Mouse (Mus musculus): ENCODE data around the gene Atp5b. TPM values are rescaled to one million over a fixed set of nuclear protein-coding genes. Genes with fewer than 3 reads are reported as not detected.
A peak's percentile ranks its signal among the peaks of the same experiment; 100 is the strongest.
"Not testable (repeated sequence)": the region's sequence is repeated elsewhere in the genome, so short reads cannot be mapped to it uniquely, and the experiment has no call there.

Gene Atp5b
- total RNA-seq, 2 experiments from 2014 or later = 3,585 to 4,036 TPM

DNA sequence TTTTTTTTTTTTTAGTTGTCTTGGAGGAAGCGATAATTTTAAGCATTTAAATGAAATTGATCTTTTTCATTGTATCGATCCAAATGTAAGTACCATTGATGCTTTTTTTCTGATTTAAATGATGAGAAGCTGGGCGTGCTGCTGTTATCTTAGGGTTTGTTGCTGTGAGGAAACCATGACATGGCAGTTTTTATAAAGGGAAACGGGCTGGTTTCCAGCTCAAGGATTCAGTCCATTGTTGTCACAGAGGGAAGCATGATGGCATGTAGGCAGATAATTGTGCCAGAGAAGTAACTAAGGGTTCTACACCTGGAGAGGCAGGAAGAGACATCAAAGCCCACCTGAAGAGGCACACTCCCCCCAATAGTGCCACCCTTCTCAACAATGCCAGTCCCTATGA is 13.9 kb upstream of the Atp5b start:
- DNase-seq = no peak

DNA sequence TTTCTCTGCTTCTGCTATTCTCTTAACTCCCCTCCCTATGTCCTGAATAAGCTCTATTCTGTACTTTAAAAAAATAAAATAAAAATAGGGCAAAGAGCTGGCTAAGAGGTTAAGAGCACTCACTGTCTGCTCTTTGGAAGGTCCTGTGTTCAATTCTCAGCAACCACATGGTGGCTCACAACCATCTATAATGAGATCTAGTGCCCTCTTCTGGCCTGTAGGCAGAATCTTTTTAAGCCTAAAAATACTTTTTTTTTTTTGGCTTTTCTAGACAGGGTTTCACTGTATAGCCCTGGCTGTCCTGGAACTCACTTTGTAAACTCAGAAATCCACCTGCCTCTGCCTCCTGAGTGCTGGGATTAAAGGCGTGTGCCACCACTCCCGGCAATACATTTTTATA is 12.6 kb upstream of the Atp5b start:
- not testable (repeated sequence) for DNase-seq

DNA sequence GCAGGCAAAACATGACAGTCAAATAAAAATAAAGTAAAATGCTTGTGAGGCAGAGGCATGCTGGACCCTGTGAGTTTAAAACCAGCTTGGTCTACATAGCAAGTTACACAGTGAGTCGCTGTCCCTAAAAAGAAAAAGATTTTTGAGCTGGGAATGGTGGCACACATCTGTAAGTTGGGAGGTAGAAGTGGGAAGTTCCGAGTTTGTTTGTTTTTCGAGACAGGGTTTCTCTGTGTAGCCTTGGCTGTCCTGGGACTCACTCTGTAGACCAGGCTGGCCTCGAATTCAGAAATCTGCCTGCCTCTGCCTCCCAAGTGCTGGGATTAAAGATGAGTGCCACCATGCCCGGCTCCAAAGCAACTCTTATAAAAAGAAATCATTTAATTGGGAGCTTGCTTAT is 4.8 kb upstream of the Atp5b start:
- not testable (repeated sequence) for DNase-seq

- DNase-seq = no peak
Observed at GRCm38 (mm10) chr10:128080496-128080895, 2.6 kb upstream of the Atp5b start.

- no peak for DNase-seq
Observed at GRCm38 (mm10) chr10:128081807-128082476, 1.1 kb upstream of the Atp5b start.

DNA sequence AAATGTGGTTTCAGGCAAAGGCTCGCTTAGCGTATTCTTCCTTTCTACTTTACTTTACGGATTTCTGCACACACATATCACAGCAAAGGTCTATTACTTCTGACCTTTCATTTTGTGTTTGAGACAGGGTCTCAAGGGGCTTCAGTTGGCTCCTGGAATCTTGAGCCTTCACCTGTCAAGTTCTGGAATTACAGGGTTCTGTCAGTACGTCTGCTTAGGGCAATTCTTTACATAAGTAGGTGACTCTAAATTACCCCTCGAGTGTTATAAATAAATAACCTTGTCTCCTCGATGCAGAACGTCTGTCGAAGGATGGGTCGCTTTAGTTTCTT is 630 bp upstream of the Atp5b start:
- no peak for DNase-seq

DNA sequence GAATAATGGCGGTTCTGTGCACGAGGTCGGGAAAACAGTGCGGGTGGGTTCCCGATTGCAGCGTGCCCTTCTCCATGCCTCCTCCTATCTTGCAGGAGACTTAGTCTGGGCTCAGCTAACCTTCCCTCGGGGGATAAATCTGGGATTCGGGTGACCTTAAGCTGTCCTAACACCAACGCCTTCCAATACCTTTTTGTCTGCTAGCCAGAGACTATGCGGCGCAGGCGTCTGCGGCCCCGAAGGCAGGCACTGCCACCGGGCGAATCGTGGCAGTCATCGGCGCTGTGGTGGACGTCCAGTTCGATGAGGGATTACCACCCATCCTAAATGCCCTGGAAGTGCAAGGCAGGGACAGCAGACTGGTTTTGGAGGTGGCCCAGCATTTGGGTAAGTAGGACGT is 615 bp downstream of the Atp5b start:
- DNase-seq = peak; percentile 25

DNA sequence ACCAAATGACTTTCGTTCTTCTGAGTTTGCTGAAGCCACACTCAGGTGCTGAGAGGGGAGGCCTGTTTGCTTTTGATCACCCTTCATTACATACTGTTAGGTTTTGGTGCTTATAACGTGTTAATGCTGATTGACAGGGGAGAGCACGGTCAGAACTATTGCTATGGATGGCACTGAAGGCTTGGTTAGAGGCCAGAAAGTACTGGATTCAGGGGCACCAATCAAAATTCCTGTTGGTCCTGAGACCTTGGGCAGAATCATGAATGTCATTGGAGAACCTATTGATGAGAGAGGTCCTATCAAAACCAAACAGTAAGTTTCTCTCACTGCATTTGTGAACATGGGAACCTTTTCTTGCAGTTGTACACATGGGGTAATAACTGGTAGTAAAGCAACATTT is 1.1 kb downstream of the Atp5b start:
- DNase-seq = no peak

GRCm38 (mm10) chr10:128086391-128086790 is 3.3 kb downstream of the Atp5b start:
- DNase-seq = no peak

DNA sequence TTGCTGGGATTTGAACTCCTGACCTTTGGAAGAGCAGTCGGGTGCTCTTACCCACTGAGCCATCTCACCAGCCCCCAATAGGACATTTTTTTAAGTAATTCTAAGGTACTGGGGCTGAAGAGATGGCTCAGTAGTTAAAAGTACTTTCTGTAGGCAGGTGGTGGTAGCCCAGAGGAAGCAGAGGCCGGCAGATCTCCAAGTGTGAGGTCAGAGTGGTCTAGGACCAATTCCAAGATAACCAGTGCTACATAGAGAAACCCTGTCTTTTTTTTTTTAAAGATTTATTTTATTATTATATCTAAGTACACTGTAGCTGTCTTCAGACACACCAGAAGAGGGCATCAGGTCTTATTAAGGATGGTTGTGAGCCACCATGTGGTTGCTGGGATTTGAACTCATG is 4.1 kb downstream of the Atp5b start:
- not testable (repeated sequence) for DNase-seq

- DNase-seq = no peak
Observed at GRCm38 (mm10) chr10:128088181-128088580, 5.1 kb downstream of the Atp5b start.

DNA sequence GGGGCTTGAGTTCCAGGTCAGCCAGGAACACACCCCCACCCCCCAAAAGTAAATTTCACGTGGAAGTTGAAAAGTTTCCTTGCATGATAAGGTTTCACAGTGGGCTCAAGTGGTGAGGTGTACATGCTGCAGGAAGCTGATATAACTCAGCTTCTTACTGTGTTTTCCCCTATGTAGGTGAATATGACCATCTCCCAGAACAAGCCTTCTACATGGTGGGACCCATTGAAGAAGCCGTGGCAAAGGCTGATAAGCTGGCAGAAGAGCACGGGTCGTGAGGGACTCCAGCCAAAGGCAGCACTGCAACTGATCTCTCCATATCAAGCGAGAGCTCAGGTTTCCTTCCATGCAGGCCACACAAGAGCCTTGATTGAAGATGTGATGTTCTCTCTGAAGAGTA is 6.8 kb downstream of the Atp5b start:
- DNase-seq = no peak

DNA sequence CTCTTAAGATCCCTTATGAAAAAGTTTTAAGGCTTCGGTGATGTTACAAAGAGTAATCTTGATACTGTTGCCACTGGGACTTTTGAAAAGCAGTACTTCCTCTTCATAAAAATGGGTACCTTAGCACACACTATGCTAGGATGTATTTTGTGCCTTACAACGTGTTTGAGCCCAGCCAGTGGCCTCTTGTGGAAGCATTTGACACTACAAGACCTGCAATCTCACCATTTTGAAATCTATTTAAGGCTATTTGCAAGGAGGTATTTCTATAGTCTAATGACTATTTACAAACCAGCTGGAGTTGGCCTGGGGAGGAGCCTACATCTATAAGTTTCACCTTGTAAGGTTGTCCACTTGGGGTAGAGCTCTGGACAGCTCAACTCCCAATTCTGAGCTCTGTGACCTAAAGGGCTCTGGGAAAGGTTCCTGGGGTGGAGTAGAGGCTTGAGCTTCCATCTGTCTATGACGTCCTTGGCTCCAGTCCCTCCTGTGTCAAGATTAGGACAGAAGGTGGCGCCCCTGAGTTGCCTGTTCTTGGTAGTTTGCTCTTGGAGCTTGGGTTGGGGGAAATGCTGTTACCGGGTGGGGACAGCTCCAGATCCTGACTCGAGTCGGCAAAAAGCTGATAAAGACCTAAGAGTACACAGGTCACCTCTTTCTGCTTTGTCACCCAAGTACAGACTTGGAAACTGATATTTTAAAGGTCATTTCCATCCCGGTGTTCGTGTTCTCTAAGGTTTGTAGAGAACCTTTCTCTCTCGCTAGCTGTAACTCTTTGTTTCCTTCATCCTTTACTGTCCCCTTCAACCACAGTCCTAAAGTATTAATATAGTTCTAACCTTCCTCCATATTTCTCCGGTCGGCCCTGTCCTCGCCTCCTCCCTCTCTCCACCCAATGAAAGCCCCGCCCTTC is 7.8 kb downstream of the Atp5b start:
- DNase-seq = peak; percentile 88

DNA sequence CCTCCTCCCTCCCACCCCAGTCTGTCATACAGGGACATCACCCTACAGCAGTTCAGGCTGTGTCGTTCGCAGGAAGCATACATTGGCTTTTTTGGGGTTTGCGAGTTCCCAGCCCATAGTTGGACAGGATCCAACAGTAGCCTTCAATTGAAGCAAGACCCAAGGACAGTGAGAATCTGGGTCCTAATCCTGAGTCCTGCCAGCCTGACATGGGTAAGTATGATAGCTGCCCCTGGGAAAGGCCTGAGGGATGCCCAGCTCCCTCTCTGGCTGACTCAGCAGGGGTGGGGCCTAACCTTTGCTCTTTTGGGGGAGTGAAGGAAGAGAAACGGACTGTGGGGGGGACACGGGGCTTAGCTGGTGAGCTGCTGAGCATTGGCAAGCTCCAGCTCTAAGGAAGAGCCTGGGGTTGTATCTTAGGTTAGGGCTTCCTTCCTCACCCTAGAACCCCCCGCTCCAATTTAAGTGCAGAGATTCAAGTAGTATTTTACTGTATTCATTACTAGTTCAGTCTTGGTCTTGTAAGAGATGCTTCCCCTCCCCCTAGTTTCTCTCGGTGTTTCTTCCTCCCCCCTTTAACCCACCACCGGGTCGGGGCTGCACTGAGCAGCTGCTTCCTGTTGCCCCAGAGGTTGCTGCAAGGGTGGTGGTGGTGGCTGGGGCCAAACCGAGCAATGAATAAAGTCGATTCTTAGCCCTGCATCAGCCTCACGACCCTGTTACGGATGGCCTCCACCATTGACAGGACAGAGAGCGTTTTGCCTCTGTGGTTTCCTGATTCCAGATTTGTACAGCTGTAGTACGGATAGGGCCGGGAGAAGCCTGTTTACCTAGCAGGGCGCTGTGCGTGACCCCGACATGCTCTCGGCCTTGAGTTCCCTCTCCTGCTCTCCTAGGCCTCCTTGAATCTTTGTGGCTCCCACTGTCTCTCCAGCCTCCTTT is 8.8 kb downstream of the Atp5b start, which contains the start of gene Baz2a:
Baz2a (plus strand) TSS at position 14 of the 942 bp plus-strand sequence.
- peak; percentile 37 for DNase-seq

DNA sequence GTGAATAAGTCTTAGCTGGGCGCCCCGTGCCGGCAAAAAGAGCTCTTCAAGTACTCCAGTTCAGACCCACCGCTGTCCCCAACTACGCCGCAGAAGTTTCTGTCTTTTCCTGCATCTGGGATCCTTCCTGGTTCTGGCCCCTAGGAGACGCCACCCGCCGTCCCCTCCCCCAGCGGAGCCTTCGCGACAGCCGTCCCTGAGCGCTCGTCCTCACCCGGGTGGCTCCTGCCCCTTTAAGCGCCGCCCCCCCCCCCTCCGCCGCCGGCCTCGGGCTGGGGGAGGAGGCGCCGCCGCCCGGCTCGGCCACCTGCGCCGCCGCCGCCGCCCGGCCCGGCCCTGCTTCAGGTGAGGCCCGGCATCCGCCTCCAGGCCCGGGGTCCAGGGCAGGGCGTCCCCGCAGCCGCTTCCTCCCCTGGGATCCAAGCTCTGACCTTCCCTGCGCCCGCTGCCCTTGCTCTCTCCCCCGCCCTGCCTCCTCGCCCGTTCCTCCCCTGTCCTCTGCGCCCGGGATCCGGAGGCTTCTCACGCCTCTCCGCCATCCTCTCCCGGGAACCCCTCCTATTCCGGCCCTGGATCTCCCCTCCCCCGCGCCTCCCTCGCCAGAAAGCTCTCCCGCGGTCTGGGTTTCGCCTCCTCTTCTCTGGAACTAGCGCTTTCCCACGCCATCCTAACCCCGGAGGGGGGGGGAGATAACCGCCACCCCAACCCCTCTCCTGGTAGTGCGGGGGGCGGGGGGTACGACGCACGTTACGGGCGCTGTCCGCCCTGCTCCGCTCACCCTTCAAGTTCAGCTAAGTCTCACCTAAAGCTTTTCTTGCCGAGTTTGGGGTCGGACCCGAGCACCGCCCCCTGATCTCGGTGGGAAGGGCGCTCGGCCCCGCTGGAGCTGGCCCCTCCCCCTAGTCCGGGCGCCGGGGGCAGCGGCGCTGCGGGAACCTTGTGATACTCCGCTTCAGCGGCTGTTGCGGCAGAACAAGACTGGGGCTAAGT is 9.7 kb downstream of the Atp5b start:
- DNase-seq = peak; percentile 80

GRCm38 (mm10) chr10:128093496-128094294 is 10.6 kb downstream of the Atp5b start:
- no peak for DNase-seq

- peak; percentile 72 for DNase-seq
Observed at GRCm38 (mm10) chr10:128094340-128094968, 11.4 kb downstream of the Atp5b start.

DNA sequence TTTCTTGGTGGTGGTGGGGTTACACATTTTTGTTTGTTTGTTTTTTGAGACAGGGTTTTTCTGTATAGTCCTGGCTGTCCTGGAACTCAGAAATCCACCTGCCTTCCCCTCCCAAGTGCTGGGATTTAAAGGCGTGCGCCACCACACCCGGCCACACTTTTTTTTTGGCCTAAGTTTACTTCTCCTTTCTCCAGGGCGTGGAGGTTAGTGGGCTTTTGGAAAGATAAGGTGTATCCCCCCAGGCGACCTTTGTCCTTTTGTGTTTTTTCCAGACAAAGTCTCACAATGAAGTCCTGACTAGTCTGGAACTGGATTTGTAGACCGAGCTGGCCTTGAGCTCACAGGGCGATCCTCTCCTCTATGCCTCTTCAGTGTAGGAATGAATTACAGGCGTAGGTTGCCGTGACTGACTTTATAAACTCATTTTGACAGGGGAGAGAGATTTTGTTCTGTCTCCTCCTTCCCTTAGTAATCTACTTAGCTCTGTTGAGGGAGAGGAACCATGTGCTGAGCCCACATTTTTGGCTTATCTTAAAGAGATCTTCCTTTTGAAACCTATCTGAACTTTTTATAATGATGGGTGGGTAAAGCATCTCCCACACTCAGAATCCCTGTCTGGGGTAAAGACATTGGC is 12.0 kb downstream of the Atp5b start:
- no peak for DNase-seq

- DNase-seq = no peak
Observed at GRCm38 (mm10) chr10:128096313-128096692, 13.2 kb downstream of the Atp5b start.
